Mouse (Mus musculus): ENCODE results near the gene Gk. TPM values are rescaled to one million over a fixed set of nuclear protein-coding genes. Genes with fewer than 3 reads are reported as not detected.

Gk gene
- 6.7 and 7.2 TPM in 2 replicates for polyA plus RNA-seq (2016; fragmentation: Nextera tagmentation; extraction: Ambion mirVana)

DNA sequence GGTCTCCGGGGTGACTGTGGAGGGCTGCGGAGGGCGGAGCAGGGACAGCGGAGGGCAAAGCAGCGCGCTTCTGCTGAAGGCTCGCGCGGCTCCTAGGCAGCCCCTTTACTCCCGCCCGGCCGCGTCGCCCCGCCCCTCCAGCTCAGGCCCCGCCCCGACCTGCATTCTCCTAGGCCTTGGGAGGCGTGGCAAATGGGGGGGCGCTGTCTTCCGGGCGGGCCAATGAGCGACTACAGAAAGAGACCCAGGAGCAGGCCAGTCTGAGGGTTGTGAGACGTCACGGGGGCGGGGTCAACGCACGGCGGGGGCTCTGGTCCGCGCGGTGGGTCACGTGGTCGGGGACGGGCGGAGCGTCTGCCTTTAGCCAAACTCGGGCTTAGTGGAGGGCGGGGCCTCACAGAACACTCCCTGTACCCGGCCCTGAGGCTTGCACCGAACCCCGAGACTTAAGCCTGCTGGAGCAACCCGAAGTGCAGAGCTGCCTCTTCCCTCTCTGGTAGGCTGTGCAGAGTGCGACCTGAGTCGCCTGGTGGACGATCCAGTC lies at the start of gene Gk:
Gk (minus strand) TSS at position 276 of the 544 bp plus-strand sequence.
- Histone ChIP-seq H3K4me3 (peak within 1 kb of the TSS; percentile 61), H3K4me1 (no peaks in the 10 kb centered on the region), H3K27ac (replicated peaks) (peak within 1 kb of the TSS; percentile 87), H3K9me3 (no peaks in the 10 kb centered on the region), H3K27me3 (replicated peaks; ENCODE audit: low read depth, poor library complexity, severe bottlenecking) (peaks cover 5% of the 10 kb centered on the region; the same call in 1 of the 2 replicates), H3K36me3 (replicated peaks) (no peaks in the 10 kb centered on the region)
- WGBS, result 20% methylated on average over 44 of the region's 45 CpGs
- DNase-seq (ENCODE audit: low spot score), result peak; percentile 96

DNA sequence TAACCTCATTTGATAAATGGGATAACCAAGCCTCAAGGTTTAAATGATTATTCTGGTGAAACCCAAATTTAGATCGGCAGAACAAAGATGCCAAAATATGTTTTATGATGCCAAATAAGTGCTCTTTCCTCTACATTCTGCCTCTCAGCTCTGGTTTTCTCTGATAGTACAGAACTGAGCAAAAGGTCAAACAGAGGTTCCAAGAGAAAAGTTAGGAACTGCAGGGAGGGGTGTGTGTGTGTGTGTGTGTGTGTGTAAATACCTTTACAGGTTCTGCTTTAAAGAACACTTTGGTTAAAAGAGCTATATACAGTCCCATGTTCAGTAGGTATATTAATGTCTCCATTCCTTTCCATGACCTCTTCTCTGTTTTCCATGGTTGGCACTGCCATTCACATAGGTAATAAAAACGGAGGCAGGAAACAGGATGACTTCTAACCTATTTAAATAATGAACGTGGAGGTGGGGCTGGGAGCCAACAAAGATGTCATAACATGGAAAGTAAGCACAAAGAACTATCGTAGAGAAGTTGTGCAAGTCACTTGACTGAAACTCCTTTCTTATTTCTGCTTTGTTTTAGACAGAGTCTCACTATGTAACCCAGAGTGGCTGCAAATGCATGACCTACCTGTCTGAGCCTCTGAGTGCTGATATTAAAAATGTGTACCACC lies 28.2 kb upstream of the Gk start:
- H3K27me3 ChIP-seq (replicated peaks; ENCODE audit: low read depth, poor library complexity, severe bottlenecking), result no peaks in the 10 kb centered on the region
- 79% methylated on average over 4 of the region's 4 CpGs for WGBS

DNA sequence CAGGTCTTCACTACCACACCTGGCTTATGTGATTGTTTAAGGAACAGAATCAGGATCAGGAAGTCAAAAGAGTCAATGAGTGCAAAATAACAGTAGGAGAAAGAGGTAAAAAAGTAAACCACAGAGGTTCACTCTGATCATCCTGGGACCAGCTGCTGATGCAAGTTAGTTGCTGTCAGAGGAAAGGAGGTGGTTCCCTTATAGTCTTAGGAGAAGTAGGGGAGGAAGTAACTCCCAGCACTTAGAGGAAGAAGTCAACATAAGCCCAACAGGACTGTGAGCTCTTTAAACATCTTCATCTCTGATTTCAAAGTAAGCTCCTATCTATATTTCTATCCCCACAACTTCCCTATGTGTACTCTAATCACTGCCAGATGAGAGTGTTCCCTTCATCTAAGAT lies 26.4 kb upstream of the Gk start:
- Histone ChIP-seq H3K27me3 (replicated peaks; ENCODE audit: low read depth, poor library complexity, severe bottlenecking) (no peaks in the 10 kb centered on the region), H3K9me3 (no peaks in the 10 kb centered on the region), H3K4me3 (no peak overlapping the region), H3K36me3 (replicated peaks) (no peaks in the 10 kb centered on the region), H3K4me1 (no peaks in the 10 kb centered on the region), H3K27ac (replicated peaks) (no peak overlapping the region)
- no peak for DNase-seq (ENCODE audit: low spot score)

More for the DNA sequence above, 28.2 kb upstream of the Gk start:
- Histone ChIP-seq H3K27ac (replicated peaks) (no peak overlapping the region), H3K4me1 (no peaks in the 10 kb centered on the region), H3K4me3 (no peak overlapping the region), H3K9me3 (no peaks in the 10 kb centered on the region), H3K36me3 (replicated peaks) (no peaks in the 10 kb centered on the region)
- no peak for DNase-seq (ENCODE audit: low spot score)

DNA sequence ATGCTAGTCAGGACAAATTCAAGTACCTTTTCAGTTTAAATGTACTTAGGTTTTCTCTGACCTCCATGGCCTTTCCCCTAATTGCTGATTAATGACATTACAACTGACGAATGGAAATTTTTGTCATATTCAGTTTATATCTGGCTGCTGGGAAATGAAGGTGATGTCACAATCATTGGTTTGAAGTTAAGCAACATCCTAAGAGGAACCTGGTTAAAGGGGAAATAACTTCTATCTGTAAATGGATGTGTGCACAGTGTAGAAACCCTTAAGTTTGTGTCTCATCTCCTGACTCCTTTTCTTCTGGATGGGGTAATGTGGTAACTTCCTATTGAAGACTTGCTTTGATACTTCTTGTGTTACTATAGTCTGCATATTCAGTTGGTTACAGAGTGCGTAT lies 20.8 kb upstream of the Gk start:
- Histone ChIP-seq H3K4me1 (no peaks in the 10 kb centered on the region), H3K4me3 (no peak overlapping the region), H3K27me3 (replicated peaks; ENCODE audit: low read depth, poor library complexity, severe bottlenecking) (no peaks in the 10 kb centered on the region), H3K27ac (replicated peaks) (no peak overlapping the region), H3K36me3 (replicated peaks) (no peaks in the 10 kb centered on the region), H3K9me3 (no peaks in the 10 kb centered on the region)
- DNase-seq (ENCODE audit: low spot score), result no peak
- 85% methylated on average over 2 of the region's 2 CpGs for WGBS

DNA sequence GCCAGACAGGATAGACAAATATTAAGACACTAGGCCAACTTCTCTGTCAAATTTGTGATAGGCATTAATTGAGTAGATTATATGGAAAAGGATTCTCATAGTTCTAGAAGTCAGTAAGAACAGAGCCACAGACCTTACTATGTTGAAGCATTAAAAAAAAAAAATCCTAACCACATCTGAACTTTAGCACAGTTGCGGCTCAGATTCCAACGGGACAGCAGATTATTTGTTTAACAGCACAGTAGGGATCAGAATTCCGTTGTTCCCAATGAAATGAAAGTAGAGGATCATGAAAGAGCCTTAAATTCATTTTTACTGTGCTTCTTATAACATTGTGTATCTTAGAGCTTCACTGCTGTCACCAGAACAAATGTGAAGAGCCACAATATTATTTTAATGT lies 1.7 kb upstream of the Gk start:
- Histone ChIP-seq H3K4me1 (no peaks in the 10 kb centered on the region), H3K27me3 (replicated peaks; ENCODE audit: low read depth, poor library complexity, severe bottlenecking) (peaks cover 5% of the 10 kb centered on the region; the same call in 1 of the 2 replicates), H3K9me3 (no peaks in the 10 kb centered on the region), H3K36me3 (replicated peaks) (no peaks in the 10 kb centered on the region), H3K27ac (replicated peaks) (no peak overlapping the region), H3K4me3 (no peak overlapping the region)
- WGBS, result 74% methylated on average over 3 of the region's 3 CpGs
- no peak for DNase-seq (ENCODE audit: low spot score)

DNA sequence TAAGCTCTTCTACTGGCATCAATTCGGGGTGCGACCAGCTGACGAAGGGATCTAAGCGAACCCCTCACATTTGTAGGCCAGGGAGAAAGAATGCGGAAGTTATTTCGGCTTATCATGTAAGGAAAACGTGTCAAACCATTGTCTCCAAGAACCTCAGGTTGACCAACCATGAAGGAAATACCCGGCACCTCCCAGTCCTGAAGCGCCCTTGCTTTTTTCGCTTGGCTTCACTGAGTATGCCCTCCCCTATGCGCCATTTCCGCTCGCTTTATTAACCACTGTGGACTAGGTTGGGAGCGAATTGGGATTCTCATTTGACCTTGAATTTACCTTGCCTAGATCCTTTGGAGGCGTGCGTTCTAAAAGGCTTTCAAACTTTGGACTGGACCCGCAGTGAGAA lies 522 bp upstream of the Gk start:
- no peaks in the 10 kb centered on the region for H3K36me3 ChIP-seq (replicated peaks)
- peak overlapping the region; percentile 87 for H3K27ac ChIP-seq (replicated peaks)
- H3K4me3 ChIP-seq, result peak overlapping the region; percentile 61
- peaks cover 5% of the 10 kb centered on the region; the same call in 1 of the 2 replicates for H3K27me3 ChIP-seq (replicated peaks; ENCODE audit: low read depth, poor library complexity, severe bottlenecking)
- H3K9me3 ChIP-seq, result no peaks in the 10 kb centered on the region
- DNase-seq (ENCODE audit: low spot score), result peak; percentile 44
- WGBS, result 21% methylated on average over 17 of the region's 17 CpGs
- H3K4me1 ChIP-seq, result no peaks in the 10 kb centered on the region

DNA sequence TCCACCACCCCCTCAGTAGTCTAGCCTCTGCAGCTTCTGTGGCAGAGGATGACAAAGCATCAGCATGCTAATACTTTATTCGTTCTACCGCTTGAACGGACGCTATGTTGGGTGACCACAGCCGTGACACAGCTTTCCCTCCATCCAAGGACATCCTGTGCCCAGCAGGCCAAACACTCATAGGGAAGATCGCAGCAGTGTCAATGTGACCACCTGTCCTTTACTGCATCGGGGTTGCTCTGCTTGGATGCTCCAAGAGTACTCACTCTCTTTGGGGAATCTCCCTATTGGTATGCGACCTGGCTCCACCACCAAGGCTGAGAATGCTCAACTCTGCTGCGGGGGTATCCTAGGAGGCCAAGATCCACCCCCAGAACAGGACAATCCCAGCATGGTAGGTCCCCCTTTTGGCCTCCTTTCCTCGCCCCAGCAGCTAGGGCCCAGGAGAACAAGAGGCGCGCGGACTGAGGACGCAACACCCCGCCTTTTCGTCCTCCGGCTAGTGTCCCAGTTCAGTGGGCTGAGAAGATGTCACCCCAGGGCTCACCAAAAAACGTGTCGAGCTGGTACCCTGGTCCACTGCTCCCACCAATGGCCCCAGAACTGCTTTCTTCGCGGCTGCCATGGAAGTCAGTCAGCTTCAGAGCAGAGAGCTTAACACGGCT lies 608 bp downstream of the Gk start:
- Histone ChIP-seq H3K9me3 (no peaks in the 10 kb centered on the region), H3K36me3 (replicated peaks) (no peaks in the 10 kb centered on the region), H3K27me3 (replicated peaks; ENCODE audit: low read depth, poor library complexity, severe bottlenecking) (peaks cover 5% of the 10 kb centered on the region; the same call in 1 of the 2 replicates), H3K4me1 (no peaks in the 10 kb centered on the region), H3K4me3 (peak overlapping the region; percentile 61), H3K27ac (replicated peaks) (peak overlapping the region; percentile 78)
- WGBS, result 23% methylated on average over 22 of the region's 22 CpGs
- no peak for DNase-seq (ENCODE audit: low spot score)

DNA sequence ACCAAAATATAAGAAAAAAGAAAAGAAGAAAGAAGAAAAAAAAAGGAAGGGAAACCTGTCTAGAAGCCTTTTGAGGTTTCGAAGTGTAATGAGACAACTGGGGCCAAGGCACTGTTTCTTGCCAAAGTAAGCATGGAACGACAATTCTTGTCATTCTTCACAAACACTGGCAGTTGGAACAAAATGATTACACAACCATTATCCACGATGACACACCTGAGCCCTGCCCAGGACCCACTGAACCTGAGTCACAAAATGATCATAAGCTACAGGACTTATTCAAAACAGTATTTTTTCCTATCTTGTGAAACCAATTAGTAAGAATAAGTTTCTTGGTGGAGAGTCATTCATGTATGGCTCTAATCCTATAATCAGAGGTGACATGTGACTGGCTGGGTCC lies 5.3 kb downstream of the Gk start:
- Histone ChIP-seq H3K27me3 (replicated peaks; ENCODE audit: low read depth, poor library complexity, severe bottlenecking) (no peaks in the 10 kb centered on the region; the same call in 1 of the 2 replicates), H3K36me3 (replicated peaks) (no peaks in the 10 kb centered on the region), H3K4me3 (no peak overlapping the region), H3K4me1 (no peaks in the 10 kb centered on the region), H3K9me3 (no peaks in the 10 kb centered on the region), H3K27ac (replicated peaks) (no peak overlapping the region)
- DNase-seq (ENCODE audit: low spot score), result no peak
- WGBS, result 83% methylated on average over 3 of the region's 3 CpGs

DNA sequence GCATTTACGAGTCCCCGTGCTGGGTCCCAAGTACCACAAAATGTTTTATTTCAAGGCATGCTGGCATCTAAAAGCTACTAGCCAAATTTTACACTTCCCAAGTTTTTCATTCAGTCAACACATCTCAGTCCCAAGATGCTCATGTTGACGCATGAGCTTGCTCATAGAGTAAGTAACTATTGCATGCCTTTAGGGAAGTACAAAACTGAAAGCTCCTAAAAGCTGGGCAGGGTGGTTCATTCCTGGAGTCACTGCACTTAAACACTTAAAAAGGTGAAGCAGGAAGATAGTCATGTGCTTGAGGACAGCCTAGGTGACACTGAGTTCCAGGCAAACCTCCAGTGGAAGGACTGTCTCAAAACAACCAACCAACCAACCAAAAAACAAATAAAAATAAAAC lies 5.9 kb downstream of the Gk start:
- DNase-seq (ENCODE audit: low spot score), result no peak
- Histone ChIP-seq H3K4me3 (no peak overlapping the region), H3K27ac (replicated peaks) (no peak overlapping the region), H3K27me3 (replicated peaks; ENCODE audit: low read depth, poor library complexity, severe bottlenecking) (no peaks in the 10 kb centered on the region; the same call in 1 of the 2 replicates), H3K4me1 (no peaks in the 10 kb centered on the region), H3K9me3 (no peaks in the 10 kb centered on the region), H3K36me3 (replicated peaks) (no peaks in the 10 kb centered on the region)
- 92% methylated on average over 3 of the region's 3 CpGs for WGBS

DNA sequence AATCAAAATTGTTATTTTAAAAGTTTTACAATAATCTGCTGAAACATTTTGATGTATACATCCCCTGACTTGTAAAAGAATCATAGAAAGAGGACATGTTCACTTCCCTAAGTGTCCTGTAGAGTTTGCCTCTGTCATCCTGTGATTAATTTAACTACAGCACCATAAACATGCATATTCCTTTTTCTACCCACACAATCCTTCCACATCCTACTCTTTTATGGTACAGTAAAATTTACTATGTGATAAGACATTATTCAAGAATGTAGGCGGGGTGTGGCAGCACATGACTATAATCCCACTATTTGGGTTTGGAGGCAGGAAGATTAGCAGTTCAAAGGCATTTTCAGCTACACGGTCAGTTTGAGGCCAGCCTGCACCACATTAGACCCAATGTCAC lies 8.0 kb downstream of the Gk start:
- no peaks in the 10 kb centered on the region for H3K36me3 ChIP-seq (replicated peaks)
- H3K27me3 ChIP-seq (replicated peaks; ENCODE audit: low read depth, poor library complexity, severe bottlenecking), result no peaks in the 10 kb centered on the region
- no peak for DNase-seq (ENCODE audit: low spot score)
- 81% methylated on average over 2 of the region's 2 CpGs for WGBS
- H3K9me3 ChIP-seq, result no peaks in the 10 kb centered on the region
- no peaks in the 10 kb centered on the region for H3K4me1 ChIP-seq
- H3K4me3 ChIP-seq, result no peak overlapping the region
- H3K27ac ChIP-seq (replicated peaks), result no peak overlapping the region

DNA sequence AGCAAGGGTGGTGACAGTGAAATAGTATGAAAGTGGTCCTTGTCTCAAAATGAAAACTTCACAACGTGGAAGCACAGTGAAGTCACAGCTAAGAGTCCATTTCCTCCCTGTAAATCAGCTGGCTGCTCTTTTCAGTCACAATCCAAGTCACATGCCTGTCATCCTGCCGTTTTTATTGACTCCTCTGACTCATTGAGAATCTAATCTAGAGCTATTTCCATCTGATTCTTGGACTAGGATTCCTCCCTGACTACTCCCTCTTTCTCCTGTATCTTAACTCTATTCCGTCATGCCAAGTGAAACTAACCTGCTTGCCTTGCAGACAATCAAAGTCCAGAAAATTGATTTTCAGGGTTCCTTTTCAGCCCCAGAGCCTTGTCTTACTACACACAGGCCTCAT lies 20.6 kb downstream of the Gk start:
- H3K4me3 ChIP-seq, result no peak overlapping the region
- no peaks in the 10 kb centered on the region for H3K27me3 ChIP-seq (replicated peaks; ENCODE audit: low read depth, poor library complexity, severe bottlenecking)
- H3K4me1 ChIP-seq, result no peaks in the 10 kb centered on the region
- no peak for DNase-seq (ENCODE audit: low spot score)
- no peak overlapping the region for H3K27ac ChIP-seq (replicated peaks)
- H3K36me3 ChIP-seq (replicated peaks), result no peaks in the 10 kb centered on the region
- WGBS, result 71% methylated on average over 3 of the region's 3 CpGs
- H3K9me3 ChIP-seq, result no peaks in the 10 kb centered on the region

DNA sequence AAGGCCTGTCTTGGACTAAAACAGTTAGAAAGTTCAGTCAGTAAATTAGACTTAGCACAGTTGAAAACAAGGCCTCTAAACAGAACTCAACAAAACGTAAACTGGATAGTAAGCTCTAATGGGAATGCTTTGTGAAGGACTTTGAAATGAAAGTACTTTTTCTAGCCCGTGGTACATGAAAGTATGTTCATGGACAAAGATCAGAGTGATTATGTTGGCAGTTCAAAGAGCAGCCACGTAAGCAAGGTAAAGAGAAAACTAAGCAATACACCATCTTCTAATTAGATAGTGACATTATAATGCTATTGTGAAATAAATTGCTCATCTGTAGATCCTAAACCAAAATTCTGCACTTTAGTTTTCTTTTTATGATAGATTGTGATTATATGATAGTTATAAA lies 32.8 kb downstream of the Gk start:
- 90% methylated on average over 3 of the region's 3 CpGs for WGBS
- no peak overlapping the region for H3K4me3 ChIP-seq
- DNase-seq (ENCODE audit: low spot score), result no peak
- no peaks in the 10 kb centered on the region for H3K36me3 ChIP-seq (replicated peaks)
- no peaks in the 10 kb centered on the region for H3K9me3 ChIP-seq
- H3K27ac ChIP-seq (replicated peaks), result no peak overlapping the region
- no peaks in the 10 kb centered on the region for H3K4me1 ChIP-seq
- no peaks in the 10 kb centered on the region for H3K27me3 ChIP-seq (replicated peaks; ENCODE audit: low read depth, poor library complexity, severe bottlenecking)

DNA sequence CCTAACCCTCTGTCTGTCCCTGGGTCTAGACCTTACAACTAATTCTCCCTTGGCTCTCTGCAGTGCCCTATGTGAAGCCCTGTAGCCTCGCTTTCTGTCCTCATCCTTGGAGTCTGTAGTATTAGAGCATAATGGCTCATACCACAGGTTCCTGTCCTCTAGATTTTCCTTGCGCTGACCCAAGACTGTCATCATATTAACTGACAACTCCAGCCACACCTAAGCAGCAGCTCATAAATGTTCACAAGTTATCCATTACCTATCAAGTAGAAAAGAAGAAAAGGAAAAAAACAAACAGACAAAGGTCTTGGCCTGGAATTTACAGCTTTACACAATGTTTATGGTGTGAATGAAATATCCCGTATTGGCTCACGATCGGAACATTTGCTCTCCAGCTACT lies 43.4 kb downstream of the Gk start:
- Histone ChIP-seq H3K36me3 (replicated peaks) (no peaks in the 10 kb centered on the region), H3K4me1 (no peaks in the 10 kb centered on the region), H3K27me3 (replicated peaks; ENCODE audit: low read depth, poor library complexity, severe bottlenecking) (no peaks in the 10 kb centered on the region), H3K9me3 (no peaks in the 10 kb centered on the region), H3K27ac (replicated peaks) (no peak overlapping the region), H3K4me3 (no peak overlapping the region)
- WGBS, result 90% methylated on average over 5 of the region's 5 CpGs
- no peak for DNase-seq (ENCODE audit: low spot score)

Data from embryonic facial prominence, embryonic 10.5 days (tissue).